Mouse (Mus musculus): ENCODE measurements around the gene Hnrnpu. TPM values are rescaled to one million over a fixed set of nuclear protein-coding genes. Genes with fewer than 3 reads are reported as not detected.
A peak's percentile ranks its signal among the peaks of the same experiment; 100 is the strongest.
"Not testable (repeated sequence)": the region's sequence is repeated elsewhere in the genome, so short reads cannot be mapped to it uniquely, and the experiment has no call there.

Gene Hnrnpu
- polyA plus RNA-seq, 1 experiment from 2014 or later = 295 TPM

- Histone ChIP-seq H3K9ac (peak overlapping the region; percentile 91), H3K27ac (replicated peaks) (peak overlapping the region; percentile 100), H3K4me1 (replicated peaks) (peaks cover 42% of the 10 kb centered on the region), H3K4me2 (peak overlapping the region; percentile 93), H3K27me3 (no peaks in the 10 kb centered on the region), H3K4me3 (peak overlapping the region; percentile 69), H3K9me3 (no peaks in the 10 kb centered on the region), H3K36me3 (peaks cover 44% of the 10 kb centered on the region)
- WGBS = 20% methylated on average over 8 of the region's 8 CpGs
- no peak for ATAC-seq (ENCODE audit: low read depth)
Measured at GRCm38 (mm10) chr1:178320038-178320722, 17.4 kb downstream of the Hnrnpu start.

GRCm38 (mm10) chr1:178319295-178320037 lies 18.1 kb downstream of the Hnrnpu start:
- no peaks in the 10 kb centered on the region for H3K9me3 ChIP-seq
- peaks cover 37% of the 10 kb centered on the region for H3K36me3 ChIP-seq
- WGBS = 2% methylated on average over 12 of the region's 12 CpGs
- peak overlapping the region; percentile 100 for H3K27ac ChIP-seq (replicated peaks)
- peak overlapping the region; percentile 93 for H3K4me2 ChIP-seq
- peak overlapping the region; percentile 69 for H3K4me3 ChIP-seq
- H3K9ac ChIP-seq = peak overlapping the region; percentile 91
- peaks cover 42% of the 10 kb centered on the region for H3K4me1 ChIP-seq (replicated peaks)
- ATAC-seq (ENCODE audit: low read depth) = peak; percentile 19; the same call in 1 of the 2 replicates
- H3K27me3 ChIP-seq = no peaks in the 10 kb centered on the region

DNA sequence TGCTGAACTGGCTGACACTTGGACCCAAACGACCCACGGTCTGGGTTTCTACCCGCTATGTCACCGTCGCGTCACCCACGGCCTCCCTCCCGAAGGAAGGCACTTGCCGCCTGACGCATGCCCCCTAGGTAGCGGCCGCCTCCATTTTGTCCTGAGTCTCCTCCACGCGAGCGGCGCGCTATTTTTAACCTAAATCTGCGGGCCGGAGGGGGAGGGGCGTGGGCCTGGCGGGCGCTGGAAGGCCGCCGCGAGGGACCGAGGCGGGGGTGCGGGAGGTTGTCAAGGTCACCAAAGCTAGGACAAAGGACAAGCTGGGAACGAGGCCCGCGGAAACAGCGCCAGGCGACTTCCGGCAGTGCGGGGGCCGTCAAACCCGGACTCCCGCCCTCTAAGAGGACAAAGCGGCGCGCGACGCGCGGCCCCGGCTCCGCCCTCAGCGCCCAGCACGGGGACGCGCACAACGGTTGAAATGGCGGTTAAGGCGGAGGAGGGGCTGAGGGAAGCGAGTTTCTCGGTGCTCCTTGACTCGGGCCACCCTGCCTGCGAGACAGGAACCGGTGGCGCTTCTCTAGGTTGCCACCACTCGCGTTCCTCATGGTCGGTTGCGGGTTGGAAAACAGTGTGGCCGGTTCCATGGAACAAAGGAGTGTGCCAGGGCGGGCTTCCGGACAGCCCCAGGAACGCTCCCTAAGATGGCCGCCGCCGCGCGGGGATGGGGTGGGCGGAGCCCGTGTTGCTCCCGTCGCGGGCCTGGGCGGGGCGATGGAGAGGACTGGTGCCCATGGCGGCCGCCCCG lies 19.0 kb downstream of the Hnrnpu start, which contains the start of gene Cox20:
TSS of gene Cox20 (plus strand) at position 742 of the 796 bp plus-strand sequence.
- peak; percentile 97 for ATAC-seq (ENCODE audit: low read depth)
- Histone ChIP-seq H3K4me2 (peak within 1 kb of the TSS; percentile 93), H3K27me3 (no peaks in the 10 kb centered on the region), H3K36me3 (peaks cover 32% of the 10 kb centered on the region), H3K27ac (replicated peaks) (peak within 1 kb of the TSS; percentile 100), H3K9me3 (no peaks in the 10 kb centered on the region), H3K4me3 (peak within 1 kb of the TSS; percentile 69), H3K9ac (peak within 1 kb of the TSS; percentile 91), H3K4me1 (replicated peaks) (peaks cover 42% of the 10 kb centered on the region)
- WGBS = under 1% methylated on average over 81 of the region's 83 CpGs

GRCm38 (mm10) chr1:178318002-178318388 lies 19.6 kb downstream of the Hnrnpu start:
- Histone ChIP-seq H3K27me3 (no peaks in the 10 kb centered on the region), H3K9ac (peak overlapping the region; percentile 91), H3K36me3 (peaks cover 26% of the 10 kb centered on the region), H3K4me3 (peak overlapping the region; percentile 69), H3K9me3 (no peaks in the 10 kb centered on the region), H3K4me2 (peak overlapping the region; percentile 93), H3K27ac (replicated peaks) (peak overlapping the region; percentile 100), H3K4me1 (replicated peaks) (peaks cover 36% of the 10 kb centered on the region)
- peak; percentile 83 for ATAC-seq (ENCODE audit: low read depth)
- under 1% methylated on average over 17 of the region's 17 CpGs for WGBS

- H3K9ac ChIP-seq = peak overlapping the region; percentile 91
- ATAC-seq (ENCODE audit: low read depth) = no peak
- peaks cover 20% of the 10 kb centered on the region for H3K36me3 ChIP-seq
- peak overlapping the region; percentile 69 for H3K4me3 ChIP-seq
- H3K27ac ChIP-seq (replicated peaks) = peak overlapping the region; percentile 100
- H3K27me3 ChIP-seq = no peaks in the 10 kb centered on the region
- WGBS = 28% methylated on average over 10 of the region's 10 CpGs
- H3K9me3 ChIP-seq = no peaks in the 10 kb centered on the region
- H3K4me1 ChIP-seq (replicated peaks) = peaks cover 36% of the 10 kb centered on the region
- peak overlapping the region; percentile 93 for H3K4me2 ChIP-seq
Measured at GRCm38 (mm10) chr1:178317275-178318001, 20.2 kb downstream of the Hnrnpu start.

- Histone ChIP-seq H3K27ac (replicated peaks) (no peak overlapping the region), H3K4me2 (no peak overlapping the region), H3K4me3 (no peak overlapping the region), H3K4me1 (replicated peaks) (peaks cover 11% of the 10 kb centered on the region), H3K9me3 (no peaks in the 10 kb centered on the region), H3K27me3 (no peaks in the 10 kb centered on the region), H3K9ac (no peak overlapping the region), H3K36me3 (no peaks in the 10 kb centered on the region)
- no peak for ATAC-seq (ENCODE audit: low read depth)
- WGBS = 89% methylated on average over 2 of the region's 2 CpGs
Measured at GRCm38 (mm10) chr1:178314236-178314635, 23.4 kb downstream of the Hnrnpu start.

DNA sequence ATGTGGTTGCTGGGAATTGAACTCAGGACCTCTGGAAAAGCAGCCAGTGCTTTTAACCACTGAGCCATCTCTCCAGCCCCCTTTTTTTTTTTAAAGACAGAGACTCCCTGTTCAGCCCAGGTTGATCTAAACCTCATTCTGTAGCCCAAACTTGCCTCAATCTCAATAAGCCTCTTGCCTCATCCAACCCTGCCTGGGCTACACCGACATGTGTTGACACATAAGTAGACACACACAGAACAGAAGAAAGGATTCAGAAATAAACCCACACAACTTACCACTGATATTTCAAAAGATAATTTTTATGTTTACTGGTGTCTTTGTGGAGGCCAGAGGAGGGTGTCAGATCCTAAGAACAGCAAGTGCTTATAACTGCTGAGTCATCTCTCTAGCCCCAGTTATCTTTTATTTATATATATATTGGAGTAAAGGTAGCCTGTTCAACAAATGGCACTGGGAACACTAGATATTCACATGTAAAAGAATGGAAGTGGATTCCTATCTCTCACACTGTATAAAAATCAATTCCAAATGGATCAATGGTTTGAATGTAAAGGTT lies 24.5 kb downstream of the Hnrnpu start:
- 91% methylated on average over 1 of the region's 1 CpGs for WGBS
- H3K9me3 ChIP-seq = no peaks in the 10 kb centered on the region
- no peak overlapping the region for H3K9ac ChIP-seq
- H3K36me3 ChIP-seq = no peaks in the 10 kb centered on the region
- H3K27me3 ChIP-seq = no peaks in the 10 kb centered on the region
- no peak for ATAC-seq (ENCODE audit: low read depth)
- peaks cover 11% of the 10 kb centered on the region for H3K4me1 ChIP-seq (replicated peaks)
- no peak overlapping the region for H3K27ac ChIP-seq (replicated peaks)
- H3K4me3 ChIP-seq = no peak overlapping the region
- no peak overlapping the region for H3K4me2 ChIP-seq

GRCm38 (mm10) chr1:178310128-178310527 lies 27.5 kb downstream of the Hnrnpu start:
- H3K4me2 ChIP-seq = no peak overlapping the region
- no peak overlapping the region for H3K9ac ChIP-seq
- H3K27ac ChIP-seq (replicated peaks) = no peak overlapping the region
- H3K36me3 ChIP-seq = no peaks in the 10 kb centered on the region
- ATAC-seq (ENCODE audit: low read depth) = no peak
- WGBS = 68% methylated on average over 1 of the region's 1 CpGs
- no peaks in the 10 kb centered on the region for H3K4me1 ChIP-seq (replicated peaks)
- no peaks in the 10 kb centered on the region for H3K27me3 ChIP-seq
- H3K9me3 ChIP-seq = no peaks in the 10 kb centered on the region
- no peak overlapping the region for H3K4me3 ChIP-seq

GRCm38 (mm10) chr1:178309487-178309886 lies 28.1 kb downstream of the Hnrnpu start:
- no peaks in the 10 kb centered on the region for H3K27me3 ChIP-seq
- no peaks in the 10 kb centered on the region for H3K9me3 ChIP-seq
- WGBS = 86% methylated on average over 2 of the region's 2 CpGs
- H3K4me3 ChIP-seq = no peak overlapping the region
- no peak for ATAC-seq (ENCODE audit: low read depth)
- H3K27ac ChIP-seq (replicated peaks) = no peak overlapping the region
- H3K4me2 ChIP-seq = no peak overlapping the region
- no peaks in the 10 kb centered on the region for H3K36me3 ChIP-seq
- H3K9ac ChIP-seq = no peak overlapping the region
- H3K4me1 ChIP-seq (replicated peaks) = no peaks in the 10 kb centered on the region

- H3K4me3 ChIP-seq = no peak overlapping the region
- H3K9ac ChIP-seq = no peak overlapping the region
- H3K9me3 ChIP-seq = 0 out of 2 replicates have a peak, but pooled peaks cover 8% of the 10 kb centered on the region
- H3K27me3 ChIP-seq = no peaks in the 10 kb centered on the region
- no peaks in the 10 kb centered on the region for H3K36me3 ChIP-seq
- H3K4me2 ChIP-seq = no peak overlapping the region
- no peaks in the 10 kb centered on the region for H3K4me1 ChIP-seq (replicated peaks)
- no peak overlapping the region for H3K27ac ChIP-seq (replicated peaks)
- no peak for ATAC-seq (ENCODE audit: low read depth)
- WGBS = 28% methylated on average over 3 of the region's 3 CpGs
Measured at GRCm38 (mm10) chr1:178303425-178303824, 34.2 kb downstream of the Hnrnpu start.

GRCm38 (mm10) chr1:178301261-178301660 lies 36.3 kb downstream of the Hnrnpu start:
- not testable (repeated sequence) for H3K9me3 ChIP-seq; H3K4me1 ChIP-seq (replicated peaks); H3K4me2 ChIP-seq; ATAC-seq (ENCODE audit: low read depth); H3K4me3 ChIP-seq; H3K36me3 ChIP-seq; H3K27ac ChIP-seq (replicated peaks); H3K27me3 ChIP-seq; H3K9ac ChIP-seq
- 86% methylated on average over 2 of the region's 2 CpGs for WGBS
